Mouse (Mus musculus): ENCODE measurements around the gene Prima1. TPM values are rescaled to one million over a fixed set of nuclear protein-coding genes. Genes with fewer than 3 reads are reported as not detected.

Gene Prima1
- total and polyA plus RNA-seq, 2 experiments from 2014 or later = not detected

GRCm38 (mm10) chr12:103183057-103183456 is 58.9 kb downstream of the Prima1 start:
- H3K4me3 ChIP-seq (ENCODE audit: low read depth, low read length) = no peak overlapping the region
- H3K27ac ChIP-seq (ENCODE audit: low read depth) = no peak overlapping the region
- TF ChIP-seq CTCF (IDR thresholded peaks at IDR 0.05; ENCODE audit: low read depth) (no peak), EP300 (IDR thresholded peaks at IDR 0.05; ENCODE audit: low read depth) (no peak)
- no peak overlapping the region for H3K4me2 ChIP-seq (ENCODE audit: low read depth, low read length)
- H3K27me3 ChIP-seq (ENCODE audit: control insufficient read depth, insufficient read depth, low read length) = no peaks in the 10 kb centered on the region
- H3K9me3 ChIP-seq (replicated peaks; ENCODE audit: control insufficient read depth, low read length) = no peaks in the 10 kb centered on the region
- H3K36me3 ChIP-seq (replicated peaks; ENCODE audit: control insufficient read depth, insufficient read depth, low read length) = no peaks in the 10 kb centered on the region
- H3K4me1 ChIP-seq (ENCODE audit: control insufficient read depth, insufficient read depth) = peaks cover 2% of the 10 kb centered on the region; the same call in 1 of the 2 replicates
- no peak for DNase-seq (ENCODE audit: low spot score)
- H3K9ac ChIP-seq (replicated peaks; ENCODE audit: low read depth, low read length) = no peak overlapping the region
- 21% methylated on average over 7 of the region's 7 CpGs for WGBS
- no peak for ATAC-seq (ENCODE audit: insufficient read depth, low read depth)

DNA sequence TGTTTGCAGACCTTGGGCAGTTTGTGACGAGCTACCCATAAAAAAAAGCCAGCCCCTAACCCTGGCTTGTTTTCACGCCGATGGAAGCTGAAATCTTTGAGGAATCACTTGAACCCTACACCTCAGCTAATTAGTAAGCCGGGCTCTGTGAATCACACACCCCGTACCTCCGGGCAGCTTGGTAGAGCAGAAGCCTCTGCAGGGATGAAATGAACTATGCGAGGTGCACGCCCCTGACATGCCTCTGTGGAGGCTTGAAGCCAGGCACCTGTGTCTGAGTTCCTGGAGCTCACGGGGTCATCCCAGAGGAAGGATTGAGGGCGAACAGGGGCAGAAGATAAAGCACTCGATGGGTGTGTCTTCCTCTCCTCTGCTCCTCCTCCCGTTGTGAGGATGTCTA is 73.1 kb downstream of the Prima1 start:
- H3K9me3 ChIP-seq (replicated peaks; ENCODE audit: control insufficient read depth, low read length) = no peaks in the 10 kb centered on the region
- TF ChIP-seq EP300 (IDR thresholded peaks at IDR 0.05; ENCODE audit: low read depth) = no peak
- TF ChIP-seq CTCF (IDR thresholded peaks at IDR 0.05; ENCODE audit: low read depth) = no peak
- WGBS = 56% methylated on average over 12 of the region's 12 CpGs

GRCm38 (mm10) chr12:103164101-103165030 is 77.6 kb downstream of the Prima1 start:
- 69% methylated on average over 14 of the region's 14 CpGs for WGBS
- Histone ChIP-seq H3K27ac (ENCODE audit: low read depth) (no peak overlapping the region), H3K4me3 (ENCODE audit: low read depth, low read length) (no peak overlapping the region), H3K9me3 (replicated peaks; ENCODE audit: control insufficient read depth, low read length) (no peaks in the 10 kb centered on the region), H3K4me1 (ENCODE audit: control insufficient read depth, insufficient read depth) (no peaks in the 10 kb centered on the region), H3K27me3 (ENCODE audit: control insufficient read depth, insufficient read depth, low read length) (no peaks in the 10 kb centered on the region), H3K36me3 (replicated peaks; ENCODE audit: control insufficient read depth, insufficient read depth, low read length) (no peaks in the 10 kb centered on the region), H3K4me2 (ENCODE audit: low read depth, low read length) (no peak overlapping the region), H3K9ac (replicated peaks; ENCODE audit: low read depth, low read length) (no peak overlapping the region)
- ATAC-seq (ENCODE audit: insufficient read depth, low read depth) = no peak
- no peak for TF ChIP-seq EP300 (IDR thresholded peaks at IDR 0.05; ENCODE audit: low read depth)
- no peak for TF ChIP-seq CTCF (IDR thresholded peaks at IDR 0.05; ENCODE audit: low read depth)
- no peak for DNase-seq (ENCODE audit: low spot score)

More for the DNA sequence above, 73.1 kb downstream of the Prima1 start:
- Histone ChIP-seq H3K4me2 (ENCODE audit: low read depth, low read length) (no peak overlapping the region), H3K27ac (ENCODE audit: low read depth) (no peak overlapping the region), H3K9ac (replicated peaks; ENCODE audit: low read depth, low read length) (no peak overlapping the region), H3K27me3 (ENCODE audit: control insufficient read depth, insufficient read depth, low read length) (no peaks in the 10 kb centered on the region), H3K36me3 (replicated peaks; ENCODE audit: control insufficient read depth, insufficient read depth, low read length) (no peaks in the 10 kb centered on the region), H3K4me1 (ENCODE audit: control insufficient read depth, insufficient read depth) (no peaks in the 10 kb centered on the region), H3K4me3 (ENCODE audit: low read depth, low read length) (no peak overlapping the region)
- no peak for DNase-seq (ENCODE audit: low spot score)
- ATAC-seq (ENCODE audit: insufficient read depth, low read depth) = no peak

DNA sequence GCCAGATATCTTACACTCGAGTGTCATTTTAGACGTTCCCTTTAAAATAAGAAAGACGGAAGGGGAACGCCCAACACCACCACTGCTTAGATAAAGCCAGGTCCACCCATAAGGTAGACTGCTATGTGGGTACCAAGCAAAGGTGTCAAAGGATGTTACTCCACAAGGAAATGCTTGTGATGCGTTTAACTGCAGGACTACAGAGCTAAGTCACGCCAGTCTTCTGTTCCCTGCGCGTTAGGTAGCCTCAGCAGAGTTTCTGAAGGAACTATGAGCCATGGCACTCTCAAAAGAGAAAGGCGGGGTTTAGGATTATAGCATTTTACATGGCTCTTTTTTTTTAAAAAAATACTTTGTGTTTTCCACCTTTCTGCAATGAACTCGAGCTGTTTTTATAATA is 78.4 kb downstream of the Prima1 start:
- ATAC-seq (ENCODE audit: insufficient read depth, low read depth) = no peak
- no peak overlapping the region for H3K9ac ChIP-seq (replicated peaks; ENCODE audit: low read depth, low read length)
- no peaks in the 10 kb centered on the region for H3K36me3 ChIP-seq (replicated peaks; ENCODE audit: control insufficient read depth, insufficient read depth, low read length)
- H3K4me1 ChIP-seq (ENCODE audit: control insufficient read depth, insufficient read depth) = no peaks in the 10 kb centered on the region
- 72% methylated on average over 10 of the region's 10 CpGs for WGBS
- no peak overlapping the region for H3K4me2 ChIP-seq (ENCODE audit: low read depth, low read length)
- H3K4me3 ChIP-seq (ENCODE audit: low read depth, low read length) = no peak overlapping the region
- no peak for DNase-seq (ENCODE audit: low spot score)
- no peaks in the 10 kb centered on the region for H3K9me3 ChIP-seq (replicated peaks; ENCODE audit: control insufficient read depth, low read length)
- H3K27me3 ChIP-seq (ENCODE audit: control insufficient read depth, insufficient read depth, low read length) = 0 out of 2 replicates have a peak, but pooled peaks cover 6% of the 10 kb centered on the region
- TF ChIP-seq EP300 (IDR thresholded peaks at IDR 0.05; ENCODE audit: low read depth) = no peak
- no peak overlapping the region for H3K27ac ChIP-seq (ENCODE audit: low read depth)

DNA sequence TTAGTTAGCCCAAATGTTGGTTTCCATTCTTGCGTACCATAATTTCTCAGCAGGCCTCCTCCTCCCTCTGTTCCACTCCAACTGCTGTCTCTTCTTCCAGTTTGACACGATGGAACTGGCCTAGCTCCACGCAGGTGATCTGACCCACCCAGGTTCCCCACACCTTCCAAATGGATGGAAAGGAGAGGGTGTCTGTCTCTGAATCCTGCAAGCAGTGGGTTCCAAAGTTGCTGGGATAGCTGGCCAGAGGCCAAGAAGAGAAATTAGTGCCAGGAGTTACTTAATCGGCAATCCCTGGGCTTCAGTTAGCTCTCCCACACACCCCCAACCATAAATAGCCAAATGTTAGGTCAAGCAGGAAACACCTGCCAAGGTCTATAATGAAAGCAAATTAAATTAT is 81.2 kb downstream of the Prima1 start:
- no peak overlapping the region for H3K9ac ChIP-seq (replicated peaks; ENCODE audit: low read depth, low read length)
- no peak overlapping the region for H3K4me2 ChIP-seq (ENCODE audit: low read depth, low read length)
- no peak for TF ChIP-seq CTCF (IDR thresholded peaks at IDR 0.05; ENCODE audit: low read depth)
- no peak for TF ChIP-seq EP300 (IDR thresholded peaks at IDR 0.05; ENCODE audit: low read depth)
- DNase-seq (ENCODE audit: low spot score) (no peak), ATAC-seq (ENCODE audit: insufficient read depth, low read depth) (no peak)
- 79% methylated on average over 4 of the region's 4 CpGs for WGBS
- no peak overlapping the region for H3K27ac ChIP-seq (ENCODE audit: low read depth)
- H3K4me3 ChIP-seq (ENCODE audit: low read depth, low read length) = no peak overlapping the region
- H3K36me3 ChIP-seq (replicated peaks; ENCODE audit: control insufficient read depth, insufficient read depth, low read length) = no peaks in the 10 kb centered on the region
- H3K27me3 ChIP-seq (ENCODE audit: control insufficient read depth, insufficient read depth, low read length) = 0 out of 2 replicates have a peak, but pooled peaks cover 8% of the 10 kb centered on the region
- H3K9me3 ChIP-seq (replicated peaks; ENCODE audit: control insufficient read depth, low read length) = no peaks in the 10 kb centered on the region
- H3K4me1 ChIP-seq (ENCODE audit: control insufficient read depth, insufficient read depth) = no peaks in the 10 kb centered on the region

Data from heart, postnatal 0 days (tissue).